Mouse (Mus musculus) neural tube, embryonic 15.5 days (tissue): ENCODE results near the gene Prr29. TPM values are rescaled to one million over a fixed set of nuclear protein-coding genes. Genes with fewer than 3 reads are reported as not detected.
"Not testable (repeated sequence)": the region's sequence is repeated elsewhere in the genome, so short reads cannot be mapped to it uniquely, and the experiment has no call there.

ENCODE experiments used
- ATAC-seq: fragments of 200-750 bp; cut with Nextera tagmentation; 2 replicates; pipeline ENCODE4 v1.8.0; 2017; ENCODE audit warnings: mild to moderate bottlenecking, moderate TSS enrichment, moderate library complexity; ENCODE audit not compliant: low FRiP score
- H3K27ac ChIP-seq: fragments of 300-500 bp; sonication (generic); replicated peaks from 2 replicates; pipeline ENCODE4 v1.5.1; 2015; ENCODE audit warnings: mild to moderate bottlenecking, inconsistent platforms
- H3K27me3 ChIP-seq: fragments of 300-500 bp; sonication (generic); replicated peaks from 2 replicates; pipeline ENCODE4 v1.6.1; 2015; ENCODE audit warnings: inconsistent platforms
- H3K36me3 ChIP-seq: fragments of 300-500 bp; sonication (generic); 2 replicates; pipeline ENCODE4 v1.6.1; 2015; ENCODE audit warnings: inconsistent platforms
- H3K4me1 ChIP-seq: fragments of 300-500 bp; sonication (generic); 2 replicates; pipeline ENCODE4 v1.6.1; 2015; ENCODE audit warnings: inconsistent platforms
- H3K4me2 ChIP-seq: fragments of 300-500 bp; sonication (generic); 2 replicates; pipeline ENCODE4 v1.6.1; 2015; ENCODE audit warnings: inconsistent platforms, mild to moderate bottlenecking, moderate library complexity
- H3K4me3 ChIP-seq: fragments of 300-500 bp; sonication (generic); replicated peaks from 2 replicates; pipeline ENCODE4 v1.5.1; 2015; ENCODE audit warnings: mild to moderate bottlenecking, inconsistent platforms
- H3K9ac ChIP-seq: fragments of 300-500 bp; sonication (generic); replicated peaks from 2 replicates; pipeline ENCODE4 v1.6.1; 2015; ENCODE audit warnings: mild to moderate bottlenecking, inconsistent platforms
- H3K9me3 ChIP-seq: fragments of 300-500 bp; sonication (generic); replicated peaks from 2 replicates; pipeline ENCODE4 v1.6.1; 2016; ENCODE audit warnings: inconsistent platforms
- WGBS: fragments of 180-500 bp; shearing (Covaris S2); methylation state at CpG from one replicate; pipeline ENCODE4 v1.1.7; 2015; ENCODE audit warnings: mixed read lengths; 5-methylcytosine and 5-hydroxymethylcytosine counted together
- polyA plus RNA-seq: library from polyadenylated mRNA; unstranded; fragments of >200 nt; fragmentation: Nextera tagmentation; extraction: Ambion mirVana; gene quantifications from 2 replicates; pipeline ENCODE4 v1.2.1, GENCODE M21; 2015

Prr29 gene
- polyA plus RNA-seq, 1 experiment from 2014 or later = 0.23 TPM

DNA sequence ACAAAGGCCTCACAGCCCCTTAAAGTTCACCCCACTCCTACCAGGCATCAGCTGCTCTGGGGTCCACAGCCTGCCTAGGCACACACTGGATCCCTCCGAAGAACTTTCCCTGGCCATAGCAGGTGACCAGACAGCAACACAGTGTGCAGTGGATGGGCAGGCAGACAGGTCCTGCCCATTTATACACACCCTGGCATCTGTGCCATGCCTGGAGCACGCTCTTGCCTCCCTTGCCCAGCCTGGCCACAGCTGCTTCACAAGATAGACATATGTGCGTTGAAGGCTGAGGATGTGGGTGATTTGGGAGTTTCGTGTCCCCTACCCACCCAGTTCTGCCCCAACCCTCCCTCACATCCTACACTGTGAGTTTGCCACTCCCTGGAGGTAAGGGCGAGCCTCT lies 27.2 kb upstream of the Prr29 start:
- no peaks in the 10 kb centered on the region for H3K9me3 ChIP-seq
- H3K27ac ChIP-seq = no peak overlapping the region
- H3K4me3 ChIP-seq = no peak overlapping the region
- H3K4me2 ChIP-seq = no peak overlapping the region
- H3K27me3 ChIP-seq = no peaks in the 10 kb centered on the region
- H3K9ac ChIP-seq = no peak overlapping the region
- WGBS = 83% methylated on average over 5 of the region's 5 CpGs
- ATAC-seq = no peak
- H3K4me1 ChIP-seq = no peaks in the 10 kb centered on the region
- no peaks in the 10 kb centered on the region for H3K36me3 ChIP-seq

GRCm38 (mm10) chr11:106338870-106339269 lies 26.4 kb upstream of the Prr29 start:
- no peaks in the 10 kb centered on the region for H3K4me1 ChIP-seq
- H3K4me3 ChIP-seq = no peak overlapping the region
- WGBS = 84% methylated on average over 7 of the region's 7 CpGs
- no peaks in the 10 kb centered on the region for H3K36me3 ChIP-seq
- H3K27me3 ChIP-seq = no peaks in the 10 kb centered on the region
- no peak overlapping the region for H3K4me2 ChIP-seq
- no peaks in the 10 kb centered on the region for H3K9me3 ChIP-seq
- no peak overlapping the region for H3K9ac ChIP-seq
- no peak overlapping the region for H3K27ac ChIP-seq
- no peak for ATAC-seq

DNA sequence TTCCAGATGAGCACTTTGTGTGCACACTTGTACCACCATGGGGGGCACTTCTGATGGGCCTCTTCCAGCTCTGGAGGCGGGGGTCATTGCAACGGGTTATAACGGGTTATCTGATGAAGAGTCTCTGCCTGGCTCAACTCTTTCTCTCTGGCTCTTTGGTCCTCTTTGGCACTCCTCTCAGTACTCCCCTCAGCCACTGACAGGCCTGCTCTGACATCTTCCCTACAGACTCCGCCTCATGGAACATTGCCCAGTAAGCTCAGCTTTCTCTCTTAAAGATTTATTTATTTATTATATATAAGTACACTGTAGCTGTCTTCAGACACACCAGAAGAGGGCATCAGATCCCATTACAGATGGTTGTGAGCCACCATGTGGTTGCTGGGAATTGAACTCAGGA lies 25.9 kb upstream of the Prr29 start:
- WGBS = 85% methylated on average over 4 of the region's 4 CpGs
- not testable (repeated sequence) for H3K36me3 ChIP-seq, H3K4me3 ChIP-seq, H3K9me3 ChIP-seq, ATAC-seq, H3K4me1 ChIP-seq, H3K27me3 ChIP-seq, H3K4me2 ChIP-seq, H3K27ac ChIP-seq, H3K9ac ChIP-seq

- no peak overlapping the region for H3K4me2 ChIP-seq
- ATAC-seq = no peak
- 85% methylated on average over 9 of the region's 9 CpGs for WGBS
- H3K27ac ChIP-seq = no peak overlapping the region
- no peaks in the 10 kb centered on the region for H3K27me3 ChIP-seq
- H3K4me1 ChIP-seq = no peaks in the 10 kb centered on the region
- H3K36me3 ChIP-seq = no peaks in the 10 kb centered on the region
- H3K9ac ChIP-seq = no peak overlapping the region
- H3K4me3 ChIP-seq = no peak overlapping the region
- H3K9me3 ChIP-seq = no peaks in the 10 kb centered on the region
These were observed 24.2 kb upstream of the Prr29 start for GRCm38 (mm10) chr11:106340990-106341520.

GRCm38 (mm10) chr11:106344910-106345309 lies 20.4 kb upstream of the Prr29 start:
- H3K9ac ChIP-seq = no peak overlapping the region
- WGBS = 59% methylated on average over 6 of the region's 6 CpGs
- no peaks in the 10 kb centered on the region for H3K36me3 ChIP-seq
- H3K27me3 ChIP-seq = no peaks in the 10 kb centered on the region
- no peaks in the 10 kb centered on the region for H3K4me1 ChIP-seq
- H3K27ac ChIP-seq = no peak overlapping the region
- no peak overlapping the region for H3K4me2 ChIP-seq
- H3K9me3 ChIP-seq = no peaks in the 10 kb centered on the region
- H3K4me3 ChIP-seq = no peak overlapping the region
- no peak for ATAC-seq

DNA sequence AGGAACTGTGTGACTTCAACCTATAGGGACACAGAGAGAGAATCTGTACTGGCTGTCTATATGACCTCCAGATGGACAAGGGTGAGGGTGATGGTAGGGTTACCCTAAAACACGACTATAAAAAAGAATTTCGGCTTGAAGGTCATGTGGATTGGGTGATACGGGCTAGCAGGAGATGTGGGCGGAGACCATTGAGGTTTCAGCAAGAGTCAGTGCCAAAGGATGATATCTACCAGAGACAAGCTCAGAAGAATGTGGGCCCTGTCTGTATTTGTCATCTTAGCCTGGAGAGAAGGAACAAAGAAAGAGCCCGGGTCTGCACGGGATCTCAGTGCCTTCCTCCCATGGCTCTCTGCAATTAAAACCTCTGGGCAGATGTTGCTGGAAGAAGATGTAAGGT lies 15.5 kb upstream of the Prr29 start:
- Histone ChIP-seq H3K4me2 (no peak overlapping the region), H3K9ac (no peak overlapping the region), H3K9me3 (no peaks in the 10 kb centered on the region), H3K4me1 (no peaks in the 10 kb centered on the region), H3K27me3 (no peaks in the 10 kb centered on the region), H3K4me3 (no peak overlapping the region), H3K36me3 (no peaks in the 10 kb centered on the region), H3K27ac (no peak overlapping the region)
- ATAC-seq = no peak
- WGBS = 90% methylated on average over 6 of the region's 6 CpGs

DNA sequence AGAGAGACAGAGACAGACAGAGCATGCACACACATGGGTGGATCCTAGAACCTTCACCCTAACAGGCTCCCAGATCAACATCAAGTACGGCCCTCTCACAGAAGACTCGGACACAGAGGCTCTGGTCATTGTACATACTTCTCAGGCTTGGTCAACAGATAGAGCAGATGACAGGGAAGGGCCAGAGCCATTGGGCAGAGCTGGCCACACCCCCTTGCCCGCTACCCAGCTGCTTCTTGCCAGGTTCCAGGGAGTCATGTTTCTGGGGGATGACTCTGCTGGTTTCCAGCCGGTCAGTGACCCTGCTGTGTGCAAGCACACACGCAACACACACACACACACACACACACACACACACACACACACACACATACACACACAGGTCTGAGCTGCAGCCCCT lies 14.4 kb upstream of the Prr29 start:
- H3K36me3 ChIP-seq = no peaks in the 10 kb centered on the region
- H3K27ac ChIP-seq = no peak overlapping the region
- 69% methylated on average over 5 of the region's 5 CpGs for WGBS
- no peak overlapping the region for H3K4me2 ChIP-seq
- H3K4me1 ChIP-seq = no peaks in the 10 kb centered on the region
- no peaks in the 10 kb centered on the region for H3K9me3 ChIP-seq
- no peak for ATAC-seq
- H3K9ac ChIP-seq = no peak overlapping the region
- H3K4me3 ChIP-seq = no peak overlapping the region
- H3K27me3 ChIP-seq = no peaks in the 10 kb centered on the region

GRCm38 (mm10) chr11:106351253-106351652 lies 14.0 kb upstream of the Prr29 start:
- H3K27ac ChIP-seq = no peak overlapping the region
- ATAC-seq = no peak
- 69% methylated on average over 3 of the region's 3 CpGs for WGBS
- no peak overlapping the region for H3K4me2 ChIP-seq
- H3K4me3 ChIP-seq = no peak overlapping the region
- H3K9me3 ChIP-seq = no peaks in the 10 kb centered on the region
- H3K9ac ChIP-seq = no peak overlapping the region
- H3K4me1 ChIP-seq = no peaks in the 10 kb centered on the region
- H3K27me3 ChIP-seq = no peaks in the 10 kb centered on the region
- no peaks in the 10 kb centered on the region for H3K36me3 ChIP-seq

DNA sequence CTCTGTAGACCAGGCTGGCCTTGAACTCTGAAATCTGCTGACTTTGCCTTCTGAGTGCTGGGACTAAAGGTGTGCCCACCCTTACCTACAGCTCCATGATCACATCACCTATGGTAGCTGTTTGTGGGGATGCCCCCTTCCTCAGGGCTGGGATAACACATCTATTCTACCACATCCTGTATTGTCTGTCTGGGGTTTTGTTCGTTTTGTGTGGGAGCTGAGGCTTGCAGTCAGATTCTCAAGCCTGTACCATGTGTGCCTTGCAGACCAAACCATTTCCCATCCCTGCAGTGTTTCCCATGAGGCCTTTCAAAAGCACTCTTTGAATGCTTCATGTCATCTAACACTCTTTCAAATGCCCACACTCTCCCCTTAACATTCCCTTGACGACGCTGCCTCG lies 13.3 kb upstream of the Prr29 start:
- Histone ChIP-seq H3K9ac (no peak overlapping the region), H3K4me1 (no peaks in the 10 kb centered on the region), H3K27ac (no peak overlapping the region), H3K4me3 (no peak overlapping the region), H3K4me2 (no peak overlapping the region), H3K36me3 (no peaks in the 10 kb centered on the region), H3K9me3 (no peaks in the 10 kb centered on the region), H3K27me3 (no peaks in the 10 kb centered on the region)
- 77% methylated on average over 4 of the region's 4 CpGs for WGBS
- ATAC-seq = no peak

- Histone ChIP-seq H3K27me3 (no peaks in the 10 kb centered on the region), H3K36me3 (no peaks in the 10 kb centered on the region), H3K4me2 (no peak within 1 kb of the TSS), H3K9me3 (no peaks in the 10 kb centered on the region), H3K9ac (no peak within 1 kb of the TSS), H3K4me3 (no peak within 1 kb of the TSS), H3K27ac (no peak within 1 kb of the TSS), H3K4me1 (no peaks in the 10 kb centered on the region)
- WGBS = 91% methylated on average over 12 of the region's 12 CpGs
- no peak for ATAC-seq
These were observed 12.1 kb upstream of the Prr29 start, which contains the start of gene Scn4a for GRCm38 (mm10) chr11:106353188-106353587. TSS of gene Scn4a (minus strand) at chr11:106353288.

DNA sequence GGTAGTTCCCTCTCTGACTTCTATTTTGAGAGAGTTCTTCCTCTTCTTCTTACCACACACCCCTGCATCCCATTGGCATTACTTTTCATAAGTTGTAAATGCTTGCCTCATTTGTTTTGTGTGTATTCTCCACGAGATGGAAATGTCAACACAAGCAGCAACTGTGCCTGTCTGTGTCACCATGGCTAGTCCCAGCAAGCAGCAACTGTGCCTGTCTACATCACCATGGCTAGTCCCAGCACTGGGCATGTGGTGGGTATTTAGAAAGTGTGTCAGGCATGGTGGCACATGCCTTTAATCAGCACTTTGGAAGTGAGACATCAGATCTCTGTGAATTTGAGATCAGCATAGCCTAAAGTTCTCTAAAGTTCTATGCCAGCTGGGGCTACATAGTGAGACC lies 11.1 kb upstream of the Prr29 start:
- WGBS = 56% methylated on average over 1 of the region's 1 CpGs
- Histone ChIP-seq H3K9me3 (no peaks in the 10 kb centered on the region), H3K27me3 (no peaks in the 10 kb centered on the region), H3K4me2 (no peak overlapping the region), H3K27ac (no peak overlapping the region), H3K9ac (no peak overlapping the region), H3K36me3 (no peaks in the 10 kb centered on the region), H3K4me1 (no peaks in the 10 kb centered on the region), H3K4me3 (no peak overlapping the region)
- ATAC-seq = no peak

GRCm38 (mm10) chr11:106355382-106356128 lies 9.7 kb upstream of the Prr29 start:
- Histone ChIP-seq H3K27ac (no peak overlapping the region), H3K9ac (no peak overlapping the region), H3K4me1 (no peaks in the 10 kb centered on the region), H3K9me3 (no peaks in the 10 kb centered on the region), H3K4me2 (no peak overlapping the region), H3K36me3 (no peaks in the 10 kb centered on the region), H3K4me3 (no peak overlapping the region), H3K27me3 (no peaks in the 10 kb centered on the region)
- no peak for ATAC-seq
- 73% methylated on average over 19 of the region's 19 CpGs for WGBS
